Mouse (Mus musculus) lung, postnatal 10 days (tissue): ENCODE measurements around the gene Tnfrsf18.

ENCODE experiments used
- DNase-seq: peaks from one replicate; pipeline ENCODE4 v3.0.0; 2021

Tnfrsf18 gene

DNA sequence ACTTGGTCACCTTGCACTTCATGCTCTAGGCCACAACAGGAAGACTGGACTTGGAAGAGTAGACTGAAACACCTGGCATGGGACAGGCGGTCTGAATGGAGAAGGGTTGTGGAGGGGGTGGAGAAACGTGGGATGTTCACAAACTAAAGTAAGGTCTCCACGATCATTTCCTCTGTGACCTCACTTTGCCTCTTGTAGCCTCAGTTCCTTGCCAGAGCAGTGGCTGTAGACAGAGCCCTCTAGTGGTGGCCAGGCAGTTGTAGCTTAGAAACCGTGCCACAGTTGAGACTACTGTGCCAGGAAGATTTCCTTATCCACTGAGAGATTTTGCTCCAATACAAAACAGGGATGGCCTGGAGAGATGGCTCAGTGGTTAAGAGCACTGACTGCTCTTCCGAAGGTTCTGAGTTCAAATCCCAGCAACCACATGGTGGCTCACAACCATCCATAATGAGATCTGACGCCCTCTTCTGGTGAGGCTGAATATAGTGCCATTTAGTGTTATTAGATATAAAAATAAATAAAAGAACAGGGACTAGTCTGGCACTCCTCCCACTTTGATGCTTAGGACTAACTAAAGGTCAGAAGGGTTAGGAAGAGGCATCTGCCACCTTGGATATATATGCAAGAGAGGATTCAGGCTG, 7.6 kb downstream of the Tnfrsf18 start:
- peak; percentile 68 for DNase-seq

DNA sequence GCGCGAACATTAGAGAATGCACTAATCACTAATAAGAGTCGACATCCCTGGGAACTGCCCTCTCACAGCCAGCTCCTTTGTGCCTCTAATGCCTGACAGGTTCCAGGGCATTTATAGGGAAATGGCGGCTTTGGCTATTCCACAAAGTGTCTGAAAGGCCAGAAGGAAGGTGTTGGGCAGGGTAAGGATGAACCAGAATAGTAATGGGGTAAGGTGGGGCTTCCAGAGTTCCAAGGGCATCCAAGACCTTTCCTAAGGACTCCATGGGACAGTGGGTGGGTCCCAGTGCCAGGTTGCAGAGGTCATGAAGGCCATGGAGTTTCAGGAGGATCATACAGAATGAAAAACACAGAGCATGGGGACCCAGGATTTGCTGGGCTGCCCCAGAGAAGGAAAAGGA, 8.3 kb downstream of the Tnfrsf18 start:
- DNase-seq, result no peak

- no peak for DNase-seq
Measured at GRCm38 (mm10) chr4:156034901-156035300, 8.9 kb downstream of the Tnfrsf18 start.

DNA sequence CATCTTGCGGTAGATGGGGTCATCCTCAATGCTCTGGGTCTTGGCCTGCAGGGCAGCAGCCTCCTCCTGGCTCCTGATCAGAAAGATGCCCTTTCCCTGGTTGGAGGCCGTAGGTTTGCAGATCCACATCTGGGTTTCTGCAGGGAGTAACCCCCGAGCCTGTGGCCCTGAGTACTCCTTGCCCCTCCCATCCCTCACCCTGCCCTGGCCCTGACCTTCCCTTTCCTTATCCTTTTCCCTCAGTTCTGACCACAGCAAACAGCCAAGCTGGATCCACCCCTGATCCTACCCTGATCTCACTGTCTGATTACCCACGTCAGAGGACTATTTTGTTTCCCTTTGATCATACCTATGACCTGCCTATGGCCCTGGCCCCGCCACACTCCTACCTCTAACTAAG, 18.8 kb downstream of the Tnfrsf18 start:
- DNase-seq, result no peak

GRCm38 (mm10) chr4:156049779-156050178, 23.8 kb downstream of the Tnfrsf18 start:
- DNase-seq, result no peak

GRCm38 (mm10) chr4:156050391-156050980, 24.5 kb downstream of the Tnfrsf18 start:
- DNase-seq, result peak; percentile 45

GRCm38 (mm10) chr4:156053113-156053512, 27.1 kb downstream of the Tnfrsf18 start:
- DNase-seq, result no peak

- DNase-seq, result no peak
Measured at GRCm38 (mm10) chr4:156054130-156054529, 28.2 kb downstream of the Tnfrsf18 start.

- DNase-seq, result no peak
Measured at GRCm38 (mm10) chr4:156054606-156055005, 28.6 kb downstream of the Tnfrsf18 start.

GRCm38 (mm10) chr4:156055173-156055572, 29.2 kb downstream of the Tnfrsf18 start:
- no peak for DNase-seq

GRCm38 (mm10) chr4:156057702-156058101, 31.7 kb downstream of the Tnfrsf18 start:
- DNase-seq, result no peak

GRCm38 (mm10) chr4:156058826-156059225, 32.9 kb downstream of the Tnfrsf18 start:
- no peak for DNase-seq

- peak; percentile 68 for DNase-seq
Measured at GRCm38 (mm10) chr4:156059261-156059660, 33.3 kb downstream of the Tnfrsf18 start, which contains the start of gene Ttll10. Gene Ttll10, minus strand, starts transcription at chr4:156059414.

DNA sequence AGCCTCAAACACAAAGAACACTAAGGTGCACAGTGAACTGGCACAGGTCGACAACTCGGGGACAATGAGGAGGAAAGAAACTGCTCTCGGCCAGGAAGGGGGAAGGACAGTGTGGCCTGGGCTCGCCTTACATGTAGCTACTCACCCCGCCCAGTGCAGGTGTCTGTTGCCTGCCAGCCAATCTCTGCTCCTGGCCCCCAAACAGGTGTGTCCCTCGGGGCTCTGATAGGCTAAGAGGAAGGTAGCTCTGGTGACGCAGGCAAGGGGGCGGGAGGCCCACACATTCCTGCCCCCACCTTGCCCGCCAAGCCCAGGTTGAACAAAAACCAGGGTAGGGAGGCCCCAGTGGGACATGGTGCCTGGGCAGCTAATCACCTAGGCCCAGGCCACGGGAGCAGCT, 33.7 kb downstream of the Tnfrsf18 start:
- DNase-seq, result peak; percentile 85

GRCm38 (mm10) chr4:156063861-156064509, 38.0 kb downstream of the Tnfrsf18 start:
- no peak for DNase-seq

DNA sequence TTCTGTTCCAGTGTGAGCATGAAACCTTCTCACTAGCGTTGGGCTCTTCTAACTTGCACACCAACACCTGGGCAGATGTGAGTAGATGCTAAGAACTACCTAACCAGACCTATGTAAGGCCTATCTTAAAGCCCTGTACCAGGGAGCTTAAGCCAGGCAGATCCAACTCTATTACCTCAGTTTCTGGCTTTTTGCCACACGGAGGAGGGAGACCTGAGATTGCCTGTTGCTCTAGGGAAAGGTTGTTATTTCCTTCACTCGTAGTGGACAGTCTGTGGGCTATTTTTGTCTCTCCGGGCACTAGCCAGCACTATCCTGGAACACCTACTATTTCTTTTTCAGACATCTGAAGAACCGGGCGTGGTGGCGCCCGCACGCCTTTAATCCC, 38.5 kb downstream of the Tnfrsf18 start:
- no peak for DNase-seq

DNA sequence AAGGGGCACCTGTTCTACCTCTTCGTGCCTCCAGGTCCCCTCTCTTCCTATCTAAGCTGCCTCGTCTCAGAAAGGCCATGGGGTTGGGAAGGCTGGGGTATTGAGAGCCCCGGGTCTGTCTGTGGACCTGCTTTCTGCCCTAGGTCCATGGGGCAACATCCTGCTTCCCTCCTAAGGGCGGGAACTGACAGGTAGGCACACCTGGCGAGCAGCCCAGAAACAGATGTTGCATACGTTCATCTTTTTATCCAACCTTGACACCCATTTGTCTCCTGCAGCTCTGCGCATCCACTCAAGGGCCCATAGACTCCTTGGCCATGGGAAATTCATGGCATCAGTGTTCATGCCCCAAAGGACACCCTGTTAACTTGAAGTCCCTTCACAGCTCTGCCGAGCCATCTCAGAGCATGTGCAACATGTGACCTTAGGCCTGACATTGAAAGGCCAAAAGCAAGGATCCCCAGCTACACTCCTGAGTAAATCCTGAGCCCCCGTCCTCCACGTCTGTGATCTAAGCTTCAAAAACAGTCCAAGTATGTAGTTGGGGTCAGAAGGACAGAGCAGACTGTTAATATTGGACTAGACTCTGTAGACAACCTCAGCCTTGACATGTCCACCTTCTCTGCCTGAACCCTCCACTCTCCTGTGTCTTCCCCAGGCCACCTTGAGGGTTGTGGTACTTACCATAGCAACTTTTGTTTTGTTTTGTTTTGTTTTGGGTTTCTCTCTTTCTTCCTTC, 39.4 kb downstream of the Tnfrsf18 start:
- no peak for DNase-seq

GRCm38 (mm10) chr4:156067256-156067949, 41.4 kb downstream of the Tnfrsf18 start:
- peak; percentile 29 for DNase-seq

- no peak for DNase-seq
Measured at GRCm38 (mm10) chr4:156069701-156070100, 43.7 kb downstream of the Tnfrsf18 start.

DNA sequence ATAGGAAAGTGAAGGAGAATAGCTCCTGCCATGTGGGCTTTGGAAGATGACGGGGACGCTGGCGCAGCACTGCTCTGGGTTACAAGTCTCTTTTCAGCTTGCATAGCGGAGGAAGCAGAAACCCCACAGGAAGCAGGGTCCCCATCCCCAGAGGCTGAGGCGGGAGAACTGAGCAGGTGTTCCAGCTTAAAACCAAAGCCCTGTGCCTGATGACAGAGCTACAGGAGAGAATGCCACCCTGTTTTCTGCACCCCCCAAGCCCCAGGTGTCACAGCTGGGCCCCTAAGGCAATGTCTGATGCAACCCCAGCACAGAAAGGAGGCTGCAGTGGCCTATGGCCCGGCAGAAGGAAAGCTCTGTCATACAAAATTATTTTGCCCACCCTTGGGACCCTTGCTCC, 44.3 kb downstream of the Tnfrsf18 start:
- no peak for DNase-seq

GRCm38 (mm10) chr4:156070716-156071115, 44.8 kb downstream of the Tnfrsf18 start:
- no peak for DNase-seq

DNA sequence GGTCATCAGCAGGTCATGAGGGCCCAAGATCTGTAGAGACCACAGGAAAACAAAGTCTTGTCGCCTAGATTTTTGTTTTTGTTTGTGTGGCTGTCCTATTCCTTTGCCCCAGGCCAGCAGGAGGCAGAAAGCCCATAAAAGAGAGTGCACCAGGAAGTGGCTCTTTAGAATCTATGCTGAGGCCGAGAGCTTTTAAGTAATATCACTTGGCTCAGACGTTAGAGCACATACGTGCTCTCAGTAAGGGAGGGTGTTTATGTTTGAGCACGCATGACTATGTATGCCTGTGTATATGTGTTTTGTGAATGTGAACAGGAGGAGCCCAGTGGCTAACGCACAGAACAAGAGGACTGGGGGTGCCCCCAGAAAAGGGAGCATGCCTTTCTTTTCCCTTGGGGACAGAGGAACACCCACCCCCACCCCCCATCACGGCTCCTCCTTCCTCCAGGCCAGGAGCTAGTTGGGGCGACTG, 51.0 kb downstream of the Tnfrsf18 start:
- DNase-seq, result no peak
